Comparison of ENCODE assay signal across 8 mouse cellular contexts in the genomic region with DNA sequence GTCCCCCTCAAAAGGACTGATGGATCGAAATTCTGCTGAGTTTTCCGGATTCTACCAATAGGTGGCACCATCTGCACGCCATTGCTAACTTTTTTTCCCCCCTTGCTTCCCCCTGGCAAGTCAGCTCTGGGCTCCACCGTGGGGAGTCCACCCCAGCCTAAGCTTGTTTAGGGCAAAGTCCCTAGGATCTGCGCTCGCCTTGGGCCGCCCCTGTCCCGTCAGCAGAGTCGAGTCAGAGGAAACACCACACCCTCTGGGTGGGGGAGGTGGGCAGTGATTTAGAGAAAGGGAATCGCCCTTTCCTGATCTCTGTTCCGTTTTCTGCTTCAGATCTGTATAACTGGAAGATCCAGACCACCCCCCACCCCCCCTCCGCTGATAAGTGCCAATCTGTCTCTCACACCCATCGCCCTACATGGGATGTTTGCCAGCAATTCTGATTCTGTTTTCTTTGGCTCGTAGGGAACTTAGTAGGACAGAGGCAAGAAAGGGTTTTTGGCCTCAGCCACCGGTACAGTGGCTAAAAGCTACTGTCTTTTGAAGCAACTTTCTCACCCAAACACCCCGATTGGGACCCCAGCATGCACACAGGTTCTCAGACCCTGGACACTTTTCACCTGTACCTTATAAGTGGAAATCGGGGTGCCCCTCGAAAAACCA. TPM values are rescaled to one million over a fixed set of nuclear protein-coding genes. Genes with fewer than 3 reads are reported as not detected.
DNase-seq lines count a peak whose midpoint lies in the region; ATAC-seq and TF ChIP-seq lines count a peak whose summit lies in the region.

No protein-coding gene starts in this region.

- peak; percentile 77; the same call in 1 of the 2 replicates for ATAC-seq in embryonic facial prominence, embryonic 11.5 days (replicated peaks; ENCODE audit: insufficient number of reproducible peaks, low FRiP score, low TSS enrichment, low read depth)
- ATAC-seq in heart, embryonic 12.5 days (ENCODE audit: insufficient number of reproducible peaks, low FRiP score): peak; percentile 86
- ATAC-seq in kidney, embryonic 14.5 days (ENCODE audit: low FRiP score, low TSS enrichment): peak; percentile 83
- ATAC-seq in lung, embryonic 15.5 days (ENCODE audit: borderline replicate concordance, extremely low read depth, low FRiP score, low TSS enrichment): peak; percentile 81; the same call in 1 of the 2 replicates

- H3K9ac ChIP-seq in embryonic facial prominence, embryonic 11.5 days (replicated peaks; ENCODE audit: low read length): no peak overlapping the region
- peak overlapping the region; percentile 68 for H3K9ac ChIP-seq in heart, embryonic 12.5 days
- peak overlapping the region; percentile 34 for H3K9ac ChIP-seq in kidney, embryonic 14.5 days (ENCODE audit: low read depth, low read length)
- peak overlapping the region; percentile 47; the same call in 1 of the 2 replicates for H3K9ac ChIP-seq in lung, embryonic 15.5 days

- H3K4me3 ChIP-seq in C2C12 (ENCODE audit: insufficient read depth, poor library complexity, severe bottlenecking): no peak overlapping the region
- H3K4me3 ChIP-seq in embryonic facial prominence, embryonic 11.5 days (ENCODE audit: low read depth, low read length): peak overlapping the region; percentile 17; the same call in 1 of the 2 replicates
- peak overlapping the region; percentile 40 for H3K4me3 ChIP-seq in heart, embryonic 12.5 days
- H3K4me3 ChIP-seq in kidney, embryonic 14.5 days (ENCODE audit: low read length): peak overlapping the region; percentile 28
- H3K4me3 ChIP-seq in lung, embryonic 15.5 days: peak overlapping the region; percentile 37

- H3ac ChIP-seq in C2C12 (ENCODE audit: control insufficient read depth, insufficient read length, low read depth): no peak overlapping the region

- no peaks in the 10 kb centered on the region for H3K36me3 ChIP-seq in C2C12 (ENCODE audit: control insufficient read depth, insufficient read depth)
- H3K36me3 ChIP-seq in embryonic facial prominence, embryonic 11.5 days (replicated peaks; ENCODE audit: control insufficient read depth, insufficient read depth, low read depth, low read length): no peaks in the 10 kb centered on the region
- no peaks in the 10 kb centered on the region for H3K36me3 ChIP-seq in heart, embryonic 12.5 days
- no peaks in the 10 kb centered on the region for H3K36me3 ChIP-seq in kidney, embryonic 14.5 days (ENCODE audit: control insufficient read depth, insufficient read depth, low read length)
- H3K36me3 ChIP-seq in lung, embryonic 15.5 days: no peaks in the 10 kb centered on the region

- no peaks in the 10 kb centered on the region for H3K79me2 ChIP-seq in C2C12 (ENCODE audit: control insufficient read depth, insufficient read depth)

- no peaks in the 10 kb centered on the region for H3K4me1 ChIP-seq in embryonic facial prominence, embryonic 11.5 days (ENCODE audit: control insufficient read depth, insufficient read depth, low read length)
- peaks cover 7% of the 10 kb centered on the region for H3K4me1 ChIP-seq in heart, embryonic 12.5 days (replicated peaks)
- H3K4me1 ChIP-seq in kidney, embryonic 14.5 days (ENCODE audit: control insufficient read depth, insufficient read depth, low read length): 0 out of 2 replicates have a peak, but pooled peaks cover 5% of the 10 kb centered on the region
- peaks cover 10% of the 10 kb centered on the region; the same call in 1 of the 2 replicates for H3K4me1 ChIP-seq in lung, embryonic 15.5 days

- H3K27ac ChIP-seq in embryonic facial prominence, embryonic 11.5 days (replicated peaks; ENCODE audit: low read depth, low read length): no peak overlapping the region
- H3K27ac ChIP-seq in heart, embryonic 12.5 days (ENCODE audit: poor library complexity, severe bottlenecking): no peak overlapping the region
- H3K27ac ChIP-seq in kidney, embryonic 14.5 days (ENCODE audit: low read depth, low read length): no peak overlapping the region
- no peak overlapping the region for H3K27ac ChIP-seq in lung, embryonic 15.5 days

- no peaks in the 10 kb centered on the region for H3K79me3 ChIP-seq in C2C12 (ENCODE audit: low read depth)

- peak; percentile 86 for DNase-seq in R1 (ENCODE audit: low read depth, low spot score)
- DNase-seq in embryonic facial prominence, embryonic 11.5 days (ENCODE audit: low spot score): peak; percentile 77
- peak; percentile 43 for DNase-seq in ovary, adult 18-20 months (ENCODE audit: low spot score)
- peak; percentile 61 to 64 for DNase-seq in urinary bladder, postnatal 4 days (ENCODE audit: low spot score in 2 of 2)

- WGBS in embryonic facial prominence, embryonic 11.5 days: 12% methylated on average over 18 of the region's 18 CpGs
- WGBS in heart, embryonic 12.5 days: 11% methylated on average over 18 of the region's 18 CpGs
- WGBS in kidney, embryonic 14.5 days: 11% methylated on average over 18 of the region's 18 CpGs
- 6% methylated on average over 18 of the region's 18 CpGs for WGBS in lung, embryonic 15.5 days

- H3K9me3 ChIP-seq in embryonic facial prominence, embryonic 11.5 days (replicated peaks; ENCODE audit: control insufficient read depth, low read length): no peaks in the 10 kb centered on the region
- H3K9me3 ChIP-seq in heart, embryonic 12.5 days (replicated peaks): no peaks in the 10 kb centered on the region
- H3K9me3 ChIP-seq in kidney, embryonic 14.5 days (ENCODE audit: control insufficient read depth, low read length): no peaks in the 10 kb centered on the region
- no peaks in the 10 kb centered on the region for H3K9me3 ChIP-seq in lung, embryonic 15.5 days

- H3K4me2 ChIP-seq in embryonic facial prominence, embryonic 11.5 days (ENCODE audit: low read depth, low read length): peak overlapping the region; percentile 46
- peak overlapping the region; percentile 70 for H3K4me2 ChIP-seq in heart, embryonic 12.5 days
- peak overlapping the region; percentile 67 for H3K4me2 ChIP-seq in kidney, embryonic 14.5 days (replicated peaks; ENCODE audit: low read depth, low read length)
- peak overlapping the region; percentile 72 for H3K4me2 ChIP-seq in lung, embryonic 15.5 days

- no peaks in the 10 kb centered on the region for H3K27me3 ChIP-seq in C2C12 (ENCODE audit: control insufficient read depth, insufficient read depth, insufficient read length)
- H3K27me3 ChIP-seq in embryonic facial prominence, embryonic 11.5 days (ENCODE audit: control insufficient read depth, insufficient read depth, low read length): no peaks in the 10 kb centered on the region
- H3K27me3 ChIP-seq in heart, embryonic 12.5 days (replicated peaks): peaks cover 9% of the 10 kb centered on the region
- peaks cover 17% of the 10 kb centered on the region; the same call in 1 of the 2 replicates for H3K27me3 ChIP-seq in kidney, embryonic 14.5 days (ENCODE audit: control insufficient read depth, insufficient read depth, low read length)
- peaks cover 20% of the 10 kb centered on the region for H3K27me3 ChIP-seq in lung, embryonic 15.5 days

- peak; percentile 34 for TF ChIP-seq CTCF in C2C12 (IDR thresholded peaks at IDR 0.05; ENCODE audit: control insufficient read depth, insufficient read depth, insufficient read length)

TF ChIP-seq in C2C12, 6 proteins besides CTCF, POLR2A, EP300 and RAD21:
- no peak for TF ChIP-seq MYOD1 (IDR thresholded peaks at IDR 0.05; ENCODE audit: control insufficient read depth, insufficient read length, low read depth)
- TF ChIP-seq FOSL1 (IDR thresholded peaks at IDR 0.05; ENCODE audit: insufficient read depth, low read length, poor library complexity, severe bottlenecking): no peak
- TF ChIP-seq MAX (IDR thresholded peaks at IDR 0.05): no peak
- TF ChIP-seq MYOG (IDR thresholded peaks at IDR 0.05; ENCODE audit: control insufficient read depth, extremely low read depth, insufficient read length): no peak
- no peak for TF ChIP-seq CEBPB (IDR thresholded peaks at IDR 0.05; ENCODE audit: low read depth)
- no peak for TF ChIP-seq USF1 (IDR thresholded peaks at IDR 0.05; ENCODE audit: low read depth)

RNA-seq across cellular contexts. Expression of a gene that starts 10.2 kb away (rescaled TPM):
- polyA plus RNA-seq in C2C12 (2012; fragmentation: generic; extraction: Trizol): 5.9 TPM
- polyA plus RNA-seq in embryonic facial prominence, embryonic 11.5 days (2014; fragmentation: Nextera tagmentation; extraction: Ambion mirVana): 5.2 and 5.8 TPM in 2 replicates
- polyA plus RNA-seq in heart, embryonic 12.5 days (2016; fragmentation: Nextera tagmentation; extraction: Ambion mirVana): 8.8 and 9.6 TPM in 2 replicates
- 6.4 and 7.8 TPM in 2 replicates for polyA plus RNA-seq in kidney, embryonic 14.5 days (2014; fragmentation: Nextera tagmentation; extraction: Ambion mirVana)
- polyA plus RNA-seq in lung, embryonic 15.5 days (2015; fragmentation: Nextera tagmentation; extraction: Ambion mirVana): 5.6 and 6.0 TPM in 2 replicates
